Mouse (Mus musculus): ENCODE results near the gene Dtl. TPM values are rescaled to one million over a fixed set of nuclear protein-coding genes. Genes with fewer than 3 reads are reported as not detected.

Dtl gene
- polyA plus RNA-seq, 1 experiment: 81.1 TPM

- no peaks in the 10 kb centered on the region for H3K27me3 ChIP-seq (ENCODE audit: control insufficient read depth, insufficient read depth, low read length, poor library complexity, severe bottlenecking)
- H3K9me3 ChIP-seq (replicated peaks; ENCODE audit: control insufficient read depth, insufficient read depth, low read length, poor library complexity, severe bottlenecking): no peaks in the 10 kb centered on the region
- no peak overlapping the region for H3K4me3 ChIP-seq (ENCODE audit: low read depth, low read length)
- no peaks in the 10 kb centered on the region for H3K4me1 ChIP-seq (ENCODE audit: control insufficient read depth, insufficient read depth, low read length)
- TF ChIP-seq CTCF (IDR thresholded peaks at IDR 0.05; ENCODE audit: low read depth, low read length): no peak
- TF ChIP-seq EP300 (IDR thresholded peaks at IDR 0.05; ENCODE audit: insufficient read depth, low read depth, low read length): no peak
- no peak for TF ChIP-seq POLR2A (IDR thresholded peaks at IDR 0.05; ENCODE audit: insufficient read depth, low read length)
- no peak overlapping the region for H3K27ac ChIP-seq (ENCODE audit: insufficient read depth, low read length)
- H3K9ac ChIP-seq (ENCODE audit: low read depth, poor library complexity, severe bottlenecking): no peak overlapping the region
- H3K36me3 ChIP-seq (ENCODE audit: control insufficient read depth, insufficient read depth, low read length, poor library complexity, severe bottlenecking): no peaks in the 10 kb centered on the region
Measured at GRCm38 (mm10) chr1:191527089-191527488, 48.3 kb downstream of the Dtl start.

GRCm38 (mm10) chr1:191521395-191521794, 53.9 kb downstream of the Dtl start:
- H3K36me3 ChIP-seq (ENCODE audit: control insufficient read depth, insufficient read depth, low read length, poor library complexity, severe bottlenecking): no peaks in the 10 kb centered on the region
- no peaks in the 10 kb centered on the region for H3K4me1 ChIP-seq (ENCODE audit: control insufficient read depth, insufficient read depth, low read length)
- no peak overlapping the region for H3K27ac ChIP-seq (ENCODE audit: insufficient read depth, low read length)
- no peak for TF ChIP-seq EP300 (IDR thresholded peaks at IDR 0.05; ENCODE audit: insufficient read depth, low read depth, low read length)
- no peak for TF ChIP-seq POLR2A (IDR thresholded peaks at IDR 0.05; ENCODE audit: insufficient read depth, low read length)
- TF ChIP-seq CTCF (IDR thresholded peaks at IDR 0.05; ENCODE audit: low read depth, low read length): no peak
- H3K9me3 ChIP-seq (replicated peaks; ENCODE audit: control insufficient read depth, insufficient read depth, low read length, poor library complexity, severe bottlenecking): no peaks in the 10 kb centered on the region
- no peaks in the 10 kb centered on the region for H3K27me3 ChIP-seq (ENCODE audit: control insufficient read depth, insufficient read depth, low read length, poor library complexity, severe bottlenecking)
- H3K4me3 ChIP-seq (ENCODE audit: low read depth, low read length): no peak overlapping the region
- H3K9ac ChIP-seq (ENCODE audit: low read depth, poor library complexity, severe bottlenecking): no peak overlapping the region

- no peaks in the 10 kb centered on the region for H3K36me3 ChIP-seq (ENCODE audit: control insufficient read depth, insufficient read depth, low read length, poor library complexity, severe bottlenecking)
- H3K4me1 ChIP-seq (ENCODE audit: control insufficient read depth, insufficient read depth, low read length): no peaks in the 10 kb centered on the region
- H3K4me3 ChIP-seq (ENCODE audit: low read depth, low read length): no peak overlapping the region
- no peaks in the 10 kb centered on the region for H3K9me3 ChIP-seq (replicated peaks; ENCODE audit: control insufficient read depth, insufficient read depth, low read length, poor library complexity, severe bottlenecking)
- no peak overlapping the region for H3K9ac ChIP-seq (ENCODE audit: low read depth, poor library complexity, severe bottlenecking)
- TF ChIP-seq CTCF (IDR thresholded peaks at IDR 0.05; ENCODE audit: low read depth, low read length) (no peak), EP300 (IDR thresholded peaks at IDR 0.05; ENCODE audit: insufficient read depth, low read depth, low read length) (no peak), POLR2A (IDR thresholded peaks at IDR 0.05; ENCODE audit: insufficient read depth, low read length) (no peak)
- no peak overlapping the region for H3K27ac ChIP-seq (ENCODE audit: insufficient read depth, low read length)
- H3K27me3 ChIP-seq (ENCODE audit: control insufficient read depth, insufficient read depth, low read length, poor library complexity, severe bottlenecking): no peaks in the 10 kb centered on the region
Measured at GRCm38 (mm10) chr1:191520669-191521068, 54.7 kb downstream of the Dtl start.

GRCm38 (mm10) chr1:191520194-191520593, 55.1 kb downstream of the Dtl start:
- H3K9me3 ChIP-seq (replicated peaks; ENCODE audit: control insufficient read depth, insufficient read depth, low read length, poor library complexity, severe bottlenecking): no peaks in the 10 kb centered on the region
- H3K4me3 ChIP-seq (ENCODE audit: low read depth, low read length): no peak overlapping the region
- H3K27me3 ChIP-seq (ENCODE audit: control insufficient read depth, insufficient read depth, low read length, poor library complexity, severe bottlenecking): no peaks in the 10 kb centered on the region
- no peaks in the 10 kb centered on the region for H3K36me3 ChIP-seq (ENCODE audit: control insufficient read depth, insufficient read depth, low read length, poor library complexity, severe bottlenecking)
- no peak overlapping the region for H3K27ac ChIP-seq (ENCODE audit: insufficient read depth, low read length)
- no peaks in the 10 kb centered on the region for H3K4me1 ChIP-seq (ENCODE audit: control insufficient read depth, insufficient read depth, low read length)
- no peak for TF ChIP-seq POLR2A (IDR thresholded peaks at IDR 0.05; ENCODE audit: insufficient read depth, low read length)
- no peak for TF ChIP-seq EP300 (IDR thresholded peaks at IDR 0.05; ENCODE audit: insufficient read depth, low read depth, low read length)
- TF ChIP-seq CTCF (IDR thresholded peaks at IDR 0.05; ENCODE audit: low read depth, low read length): no peak
- H3K9ac ChIP-seq (ENCODE audit: low read depth, poor library complexity, severe bottlenecking): no peak overlapping the region

GRCm38 (mm10) chr1:191519329-191520066, 55.8 kb downstream of the Dtl start:
- Histone ChIP-seq H3K9me3 (replicated peaks; ENCODE audit: control insufficient read depth, insufficient read depth, low read length, poor library complexity, severe bottlenecking) (no peaks in the 10 kb centered on the region), H3K9ac (ENCODE audit: low read depth, poor library complexity, severe bottlenecking) (no peak overlapping the region), H3K27me3 (ENCODE audit: control insufficient read depth, insufficient read depth, low read length, poor library complexity, severe bottlenecking) (no peaks in the 10 kb centered on the region), H3K4me3 (ENCODE audit: low read depth, low read length) (no peak overlapping the region), H3K36me3 (ENCODE audit: control insufficient read depth, insufficient read depth, low read length, poor library complexity, severe bottlenecking) (no peaks in the 10 kb centered on the region), H3K4me1 (ENCODE audit: control insufficient read depth, insufficient read depth, low read length) (no peaks in the 10 kb centered on the region), H3K27ac (ENCODE audit: insufficient read depth, low read length) (no peak overlapping the region)
- TF ChIP-seq EP300 (IDR thresholded peaks at IDR 0.05; ENCODE audit: insufficient read depth, low read depth, low read length) (no peak), POLR2A (IDR thresholded peaks at IDR 0.05; ENCODE audit: insufficient read depth, low read length) (no peak), CTCF (IDR thresholded peaks at IDR 0.05; ENCODE audit: low read depth, low read length) (no peak)

- TF ChIP-seq EP300 (IDR thresholded peaks at IDR 0.05; ENCODE audit: insufficient read depth, low read depth, low read length): no peak
- no peak for TF ChIP-seq POLR2A (IDR thresholded peaks at IDR 0.05; ENCODE audit: insufficient read depth, low read length)
- TF ChIP-seq CTCF (IDR thresholded peaks at IDR 0.05; ENCODE audit: low read depth, low read length): no peak
Measured at GRCm38 (mm10) chr1:191518911-191519310, 56.4 kb downstream of the Dtl start.

More at GRCm38 (mm10) chr1:191518911-191519310, 56.4 kb downstream of the Dtl start:
- Histone ChIP-seq H3K9me3 (replicated peaks; ENCODE audit: control insufficient read depth, insufficient read depth, low read length, poor library complexity, severe bottlenecking) (no peaks in the 10 kb centered on the region), H3K27ac (ENCODE audit: insufficient read depth, low read length) (no peak overlapping the region), H3K4me3 (ENCODE audit: low read depth, low read length) (no peak overlapping the region), H3K36me3 (ENCODE audit: control insufficient read depth, insufficient read depth, low read length, poor library complexity, severe bottlenecking) (no peaks in the 10 kb centered on the region), H3K9ac (ENCODE audit: low read depth, poor library complexity, severe bottlenecking) (no peak overlapping the region), H3K27me3 (ENCODE audit: control insufficient read depth, insufficient read depth, low read length, poor library complexity, severe bottlenecking) (no peaks in the 10 kb centered on the region), H3K4me1 (ENCODE audit: control insufficient read depth, insufficient read depth, low read length) (no peaks in the 10 kb centered on the region)
